Mouse (Mus musculus): ENCODE data around the gene Galnt15.

The Galnt15 gene

DNA sequence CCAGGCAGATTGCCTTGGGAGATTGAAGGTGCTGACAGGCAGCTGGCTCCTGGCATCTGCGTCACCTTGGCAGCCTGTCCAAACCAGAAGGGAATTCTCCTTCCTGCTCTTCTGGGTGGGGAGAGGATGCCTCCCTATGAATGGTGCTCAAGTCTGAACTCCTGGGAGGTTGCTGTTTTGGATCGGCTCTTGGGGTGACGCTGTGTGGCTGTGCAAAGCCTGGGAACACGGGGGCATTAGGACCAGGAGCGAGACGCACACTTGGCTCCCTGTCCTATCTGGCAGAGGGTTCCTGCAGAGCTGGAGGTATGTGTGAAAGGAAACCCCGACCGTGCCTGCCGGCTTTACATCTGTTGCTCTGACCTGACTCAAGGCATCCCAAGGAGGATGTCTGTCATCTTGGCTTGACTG, at the start of gene Galnt15:
Galnt15 (plus strand) TSS at position 309 of the 411 bp plus-strand sequence.
- in situ Hi-C loops (cut with MboI), result loop anchor here (25.0 kb wide), 1 partner anchor 216 kb away; no protein-coding TSS in a partner anchor

DNA sequence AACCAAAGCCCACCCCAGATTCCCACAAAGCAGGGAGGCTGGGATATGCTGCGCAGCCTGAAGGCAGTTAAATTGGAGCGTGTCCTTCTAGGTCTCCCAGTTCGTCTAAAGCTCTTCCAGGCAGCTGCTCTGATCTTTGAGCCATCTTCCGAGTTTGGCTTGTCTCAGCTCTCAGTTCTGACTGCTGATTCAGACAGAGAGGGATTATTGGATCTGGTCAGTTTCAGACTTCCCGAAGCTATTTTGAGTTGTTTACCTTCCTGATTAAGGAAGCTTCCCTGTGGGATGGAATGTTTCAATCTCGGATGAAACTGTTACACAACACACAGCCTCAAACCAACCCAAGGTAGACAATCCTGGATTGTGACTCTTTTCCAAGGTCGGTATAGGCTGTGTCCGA, 34.8 kb upstream of the Galnt15 start:
- in situ Hi-C loops (cut with MboI), result no loop called here

DNA sequence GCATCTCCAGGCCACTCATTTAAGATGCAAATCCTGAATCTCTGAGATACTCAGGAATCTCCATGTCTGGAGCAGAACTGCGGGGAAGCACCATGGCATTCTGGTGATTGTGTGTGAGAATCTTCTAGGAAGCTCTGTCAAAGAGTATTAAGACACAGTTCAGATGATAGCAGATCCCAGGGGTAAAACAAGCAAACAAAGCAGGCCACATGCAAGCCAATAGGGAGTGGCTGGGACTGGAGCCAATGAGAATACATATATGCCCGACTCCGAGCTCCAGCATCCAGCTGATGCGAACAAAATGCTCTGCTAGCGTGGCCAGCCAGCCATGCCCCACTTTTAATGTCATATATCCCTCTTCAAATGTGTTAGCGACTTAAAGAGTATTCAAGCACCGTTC, 27.8 kb upstream of the Galnt15 start:
- in situ Hi-C loops (cut with MboI), result no loop called here

DNA sequence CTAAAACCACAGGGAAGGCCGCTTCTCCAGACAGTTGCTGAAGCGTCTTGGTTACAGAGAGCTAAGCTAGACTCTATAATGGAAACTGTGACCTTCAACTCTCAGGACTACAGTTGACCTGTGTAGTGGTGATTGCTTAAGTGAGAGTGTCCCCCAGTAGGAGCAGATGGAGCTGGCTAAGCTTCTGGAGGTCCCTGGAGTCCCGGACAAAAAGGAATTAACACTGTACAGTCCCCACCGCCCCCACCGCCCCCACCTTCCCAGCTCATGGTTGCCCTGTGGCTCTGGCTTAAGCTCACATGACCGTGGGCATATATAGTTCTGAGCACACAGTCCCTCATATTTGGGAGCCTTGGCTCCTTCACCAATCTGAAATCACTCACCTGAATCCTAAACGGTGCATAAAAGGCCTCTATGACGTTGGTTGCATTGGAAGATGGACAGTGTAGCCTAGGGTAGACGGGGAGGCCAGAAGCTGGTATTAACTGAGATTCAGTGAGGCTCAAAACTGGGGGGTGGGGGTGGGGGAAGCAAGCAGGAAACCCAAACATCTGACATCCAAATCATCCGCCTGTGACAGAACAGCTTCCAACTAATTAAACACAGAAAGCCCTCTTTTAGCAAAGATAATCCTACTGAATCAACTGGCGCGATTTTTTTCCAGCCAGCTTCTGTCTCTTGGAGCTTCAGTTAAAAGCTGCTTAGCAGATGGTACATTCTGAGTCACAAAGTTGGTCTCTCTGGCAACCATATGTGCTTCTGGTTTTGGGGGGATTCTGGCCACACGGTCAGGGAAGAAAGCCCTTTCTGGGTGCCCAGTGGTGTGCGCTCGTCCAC, 26.1 kb upstream of the Galnt15 start:
- in situ Hi-C loops (cut with MboI), result no loop called here

DNA sequence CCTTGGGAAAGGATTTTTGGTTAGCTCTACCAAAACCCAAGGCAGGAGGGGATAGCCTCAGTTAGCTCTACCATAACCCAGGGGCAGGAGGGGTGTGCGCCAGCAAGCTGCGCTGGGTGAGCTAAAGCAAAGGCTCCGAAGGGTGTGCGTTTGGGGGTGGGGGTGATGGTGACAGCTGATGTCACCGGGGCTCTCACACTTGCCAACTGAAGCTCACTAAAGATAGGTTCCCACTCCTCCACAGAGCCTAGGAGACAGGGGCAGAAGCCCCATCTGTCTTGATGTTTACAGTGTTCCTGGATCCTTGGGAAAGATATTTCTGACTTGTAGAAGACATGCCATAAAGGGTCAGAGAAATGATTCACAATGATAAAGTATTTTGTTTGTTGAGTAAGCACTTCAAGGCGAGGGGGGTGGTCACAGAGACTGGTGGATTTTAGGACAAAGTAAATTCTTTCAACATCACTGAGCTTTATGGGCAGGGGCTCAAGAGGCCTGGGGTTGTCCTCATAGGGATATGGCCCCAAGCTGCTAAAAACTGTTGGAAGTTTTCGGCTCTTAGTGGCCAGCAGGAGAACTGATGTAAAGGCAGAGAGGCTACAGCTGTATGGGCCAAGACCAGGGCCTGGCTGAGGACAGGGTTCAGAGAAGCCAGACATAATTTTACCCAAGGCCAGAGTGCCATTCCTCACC, 24.7 kb upstream of the Galnt15 start:
- in situ Hi-C loops (cut with MboI), result no loop called here

DNA sequence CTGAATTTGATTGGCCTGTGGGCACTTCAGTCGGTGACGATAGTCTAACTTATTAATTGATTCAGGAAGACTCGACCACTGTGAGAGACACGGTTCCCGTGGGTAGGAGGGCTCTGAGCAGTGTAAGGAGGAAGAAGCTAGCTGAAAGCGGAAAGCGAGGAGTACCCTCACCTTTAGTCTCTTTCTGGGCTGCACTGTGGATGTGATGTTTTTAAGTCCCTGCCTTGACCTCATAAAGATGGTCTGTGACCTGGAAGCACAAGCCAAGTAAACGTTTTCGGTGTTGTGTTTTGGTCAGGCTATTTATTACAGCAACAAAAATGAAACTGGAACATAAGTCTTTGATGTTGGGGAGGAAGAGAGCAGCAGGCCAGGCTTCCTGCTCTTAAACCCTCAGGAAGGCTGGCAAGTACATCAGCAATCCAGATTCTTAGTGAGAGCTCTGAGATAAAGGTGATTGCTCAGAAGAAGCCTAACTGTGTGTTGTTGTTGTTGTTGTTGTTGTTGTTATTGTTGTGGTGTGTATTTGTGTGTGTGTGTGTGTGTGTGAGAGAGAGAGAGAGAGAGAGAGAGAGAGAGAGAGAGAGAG, 23.0 kb upstream of the Galnt15 start:
- in situ Hi-C loops (cut with MboI), result no loop called here

DNA sequence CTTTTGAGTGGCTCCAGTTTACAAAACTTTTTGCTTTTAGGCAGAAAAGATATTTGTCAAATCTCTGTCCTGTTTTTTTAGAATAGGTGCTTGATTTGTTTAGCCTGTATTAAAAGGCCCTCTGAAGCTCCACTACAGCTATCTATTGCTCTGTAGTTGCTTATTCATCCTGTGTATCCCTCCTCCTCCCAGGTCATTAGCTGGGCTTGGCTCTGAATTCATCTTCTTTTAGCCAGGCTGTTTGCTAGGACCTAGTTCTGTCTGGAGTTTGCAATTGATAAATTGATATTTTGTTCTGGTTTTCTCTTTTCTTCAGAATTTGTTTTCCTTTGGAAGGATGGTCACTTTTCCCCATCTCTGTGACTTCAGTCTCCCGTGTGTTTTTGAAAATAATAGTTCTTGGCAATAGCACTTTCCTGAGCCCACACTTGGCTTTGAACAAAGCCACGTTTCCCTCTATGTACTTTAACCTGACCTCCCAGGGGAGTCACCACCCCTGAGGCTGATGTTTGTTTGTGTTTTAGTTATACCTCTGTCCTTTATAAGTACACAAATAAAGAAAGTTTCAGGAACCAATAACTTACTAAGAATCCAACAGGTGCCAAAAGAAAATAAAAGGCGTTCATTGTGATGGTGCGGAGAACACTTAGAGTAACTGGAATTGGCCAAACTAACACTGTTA, 21.0 kb upstream of the Galnt15 start:
- in situ Hi-C loops (cut with MboI), result no loop called here

DNA sequence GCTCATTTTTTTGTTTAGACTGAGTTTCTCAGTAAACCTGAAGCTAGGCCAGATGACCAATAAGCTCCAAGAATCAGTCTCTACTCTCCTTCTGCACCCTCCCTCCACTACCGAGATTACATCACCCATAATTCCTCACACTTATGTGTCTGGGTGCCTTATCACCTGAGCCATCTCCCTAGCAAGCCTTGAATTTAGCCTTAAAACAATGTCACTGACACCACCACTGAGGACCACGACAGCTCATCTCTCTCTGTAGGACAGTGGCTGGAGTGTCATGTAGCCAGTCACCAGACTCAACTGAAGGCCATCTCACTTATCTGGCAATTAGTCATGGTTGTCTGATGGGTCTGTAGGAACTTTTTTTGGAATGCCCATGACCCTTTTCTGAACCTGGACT, 19.1 kb upstream of the Galnt15 start:
- in situ Hi-C loops (cut with MboI), result no loop called here

DNA sequence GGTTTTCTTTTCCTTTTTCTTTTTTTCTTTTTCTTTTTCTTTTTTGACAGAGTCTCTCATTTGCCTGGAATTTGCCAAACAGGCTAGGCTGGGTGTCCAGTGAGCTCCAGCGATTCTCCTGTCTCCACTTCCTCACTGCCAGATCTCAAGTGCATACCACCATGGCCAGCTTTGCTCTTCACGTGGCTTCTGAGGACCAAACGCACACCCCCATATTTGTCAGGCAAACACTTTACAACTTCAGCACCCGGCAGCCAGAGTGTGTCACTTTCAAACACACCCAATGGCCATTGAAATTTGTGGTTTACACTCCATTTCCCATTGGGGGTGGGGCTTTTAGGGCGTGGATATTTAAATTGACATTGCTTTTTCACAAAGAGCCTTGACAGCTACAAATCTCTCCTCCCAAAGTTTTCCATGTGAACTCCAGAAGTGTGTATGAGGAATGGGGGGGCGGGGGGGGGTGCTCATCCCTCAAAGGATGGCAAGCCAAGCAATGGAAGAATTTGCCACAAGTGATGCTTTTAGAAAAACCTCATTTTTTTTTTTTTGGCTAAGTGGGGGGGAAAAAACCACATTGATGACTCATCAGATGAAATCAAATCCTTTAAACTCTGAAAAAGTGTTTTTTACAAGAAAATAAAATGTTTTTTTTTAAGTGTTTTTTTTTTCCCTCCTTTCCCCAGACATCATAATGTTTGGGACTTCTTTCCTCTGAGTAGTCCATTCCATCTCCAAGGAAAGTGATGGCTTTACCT, 17.1 kb upstream of the Galnt15 start:
- in situ Hi-C loops (cut with MboI), result no loop called here

DNA sequence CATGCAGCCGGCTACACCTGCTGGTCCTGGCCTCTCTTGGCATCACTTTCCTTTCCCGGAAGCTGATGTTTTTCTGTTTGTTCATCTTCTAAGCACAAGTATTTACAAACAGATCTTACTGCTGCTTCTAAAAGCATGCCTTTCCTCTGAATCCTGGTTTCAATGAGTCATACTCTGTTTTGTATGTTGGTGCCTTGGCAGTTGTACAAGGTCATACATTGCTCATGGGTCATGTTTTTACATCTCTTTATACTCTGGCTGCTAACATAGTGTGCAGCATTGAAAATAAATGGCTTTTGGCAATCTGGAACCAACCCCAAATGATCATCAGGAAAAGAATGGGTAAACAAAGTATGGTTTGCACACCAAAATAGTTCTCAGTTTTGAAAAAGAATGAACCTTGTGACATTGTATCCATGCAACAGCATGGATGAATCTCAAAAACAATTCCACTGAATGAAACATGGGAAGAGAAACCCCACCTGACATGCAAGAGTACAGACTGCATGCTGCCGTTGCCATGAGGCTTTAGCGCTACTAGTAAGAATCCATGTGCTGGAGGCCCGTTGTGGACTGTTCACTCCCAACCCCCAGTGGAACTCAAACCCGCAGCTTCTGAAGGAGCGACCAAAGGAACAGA, 13.5 kb upstream of the Galnt15 start:
- in situ Hi-C loops (cut with MboI), result no loop called here

DNA sequence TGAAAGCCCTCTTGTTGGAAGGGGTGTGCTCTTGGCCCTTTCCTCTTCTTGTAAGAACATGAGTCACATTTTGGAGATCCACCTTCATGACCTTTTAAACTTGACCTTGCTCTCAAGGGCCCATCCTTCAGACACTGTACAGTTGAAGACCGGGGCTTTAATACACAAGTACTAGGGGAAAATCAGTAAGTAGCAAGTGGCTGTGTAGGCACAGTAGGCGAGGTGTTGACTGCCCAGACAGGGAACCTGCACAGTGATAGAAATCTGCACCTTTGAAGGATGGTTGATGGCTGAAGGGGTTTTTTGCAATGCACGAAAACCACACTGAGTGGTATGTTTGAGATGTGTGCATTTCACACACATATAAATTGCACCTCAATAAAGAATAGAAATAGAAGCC, 12.3 kb upstream of the Galnt15 start:
- in situ Hi-C loops (cut with MboI), result no loop called here

DNA sequence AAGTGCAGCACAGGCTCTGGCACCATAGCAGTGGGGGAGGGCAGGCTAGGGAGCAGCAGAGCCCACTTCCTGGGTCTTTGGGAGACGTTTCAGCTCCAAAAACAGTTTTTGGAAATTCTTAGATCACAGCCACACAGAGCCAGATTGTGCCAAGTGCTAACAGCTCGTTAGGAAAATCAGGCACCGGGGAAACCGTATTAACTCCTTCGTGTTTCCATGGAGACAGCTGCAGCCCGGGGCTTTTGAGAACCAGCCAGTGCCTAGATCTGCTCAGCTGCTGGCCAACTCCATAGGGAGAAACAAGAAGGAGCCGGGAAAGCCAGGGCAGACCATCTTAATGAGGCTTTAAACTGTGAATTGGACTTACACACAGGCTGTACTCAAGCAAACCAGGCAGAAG, 11.9 kb upstream of the Galnt15 start:
- in situ Hi-C loops (cut with MboI), result no loop called here

DNA sequence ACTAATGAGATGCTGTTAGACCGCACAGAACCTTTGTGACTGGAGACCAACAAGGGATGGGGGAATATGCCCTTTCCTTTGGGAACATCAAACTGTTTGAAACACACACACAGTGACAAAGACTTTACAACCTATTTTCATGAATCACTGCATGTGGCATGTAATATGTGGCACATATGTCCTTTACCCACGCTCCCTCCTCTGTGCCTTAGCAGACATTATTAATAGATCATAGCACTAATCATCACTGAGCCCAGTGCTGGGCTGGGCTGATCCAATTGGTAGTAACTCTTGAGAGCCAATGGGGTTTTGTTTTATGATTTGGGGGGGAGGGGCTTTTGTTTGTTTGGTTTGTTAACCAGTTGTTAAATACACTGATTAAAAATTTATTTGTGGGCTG, 11.3 kb upstream of the Galnt15 start:
- in situ Hi-C loops (cut with MboI), result no loop called here

DNA sequence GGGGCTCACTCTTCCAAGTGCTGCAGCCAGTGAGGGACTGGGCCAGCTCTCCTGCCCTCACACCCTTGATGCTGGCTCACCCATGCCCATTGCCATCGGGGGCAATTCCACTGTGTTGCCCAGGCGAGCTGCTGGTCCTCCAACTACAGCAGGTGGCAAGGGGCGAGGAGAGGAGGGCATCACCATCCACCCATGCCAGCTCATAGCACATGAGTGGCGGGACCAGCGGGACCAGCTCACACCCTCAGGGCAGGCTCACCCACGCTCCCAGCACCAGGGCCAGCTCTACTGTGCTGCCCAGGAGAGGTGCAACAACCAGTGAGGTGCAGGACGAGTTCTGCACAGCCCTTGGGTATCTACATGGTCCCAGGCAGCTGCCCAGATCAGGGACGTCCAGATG, 9.7 kb upstream of the Galnt15 start:
- in situ Hi-C loops (cut with MboI), result no loop called here

DNA sequence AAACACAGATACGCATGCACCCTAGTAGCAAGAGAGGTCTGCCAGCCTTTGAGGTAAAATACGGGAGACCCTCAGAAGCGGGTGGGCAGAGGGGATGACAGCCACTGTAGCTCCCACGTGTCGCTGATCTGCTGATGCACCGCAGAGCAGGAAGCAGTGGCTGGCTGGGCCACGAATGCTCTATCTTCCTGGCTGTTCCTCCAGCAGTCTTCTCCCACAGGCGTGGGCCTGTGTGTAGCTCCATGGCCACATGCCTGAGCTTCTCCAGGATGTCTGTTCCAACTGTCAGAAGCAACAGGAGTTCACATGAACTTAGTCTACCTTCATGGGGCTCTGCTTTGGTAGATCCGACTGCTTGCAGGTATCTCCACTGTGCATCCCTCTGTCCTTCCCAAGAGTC, 6.8 kb upstream of the Galnt15 start:
- in situ Hi-C loops (cut with MboI), result no loop called here

DNA sequence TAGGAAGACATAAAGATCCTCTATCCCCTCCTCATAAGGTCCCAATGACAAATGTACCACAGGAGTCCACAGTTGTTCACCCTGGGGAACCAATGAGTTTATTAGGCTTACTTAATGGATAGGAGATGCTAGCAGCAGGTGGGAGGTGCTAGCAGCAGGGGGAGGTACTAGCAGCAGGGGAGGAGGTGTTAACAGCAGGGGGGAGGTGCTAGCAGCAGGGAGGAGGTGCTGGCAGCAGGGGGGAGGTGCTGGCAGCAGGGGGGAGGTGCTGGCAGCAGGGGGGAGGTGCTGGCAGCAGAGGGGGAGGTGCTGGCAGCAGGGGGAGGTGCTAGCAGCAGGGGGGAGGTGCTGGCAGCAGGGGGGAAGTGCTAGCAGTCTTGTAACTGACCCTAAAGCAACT, 6.3 kb upstream of the Galnt15 start:
- in situ Hi-C loops (cut with MboI), result no loop called here

DNA sequence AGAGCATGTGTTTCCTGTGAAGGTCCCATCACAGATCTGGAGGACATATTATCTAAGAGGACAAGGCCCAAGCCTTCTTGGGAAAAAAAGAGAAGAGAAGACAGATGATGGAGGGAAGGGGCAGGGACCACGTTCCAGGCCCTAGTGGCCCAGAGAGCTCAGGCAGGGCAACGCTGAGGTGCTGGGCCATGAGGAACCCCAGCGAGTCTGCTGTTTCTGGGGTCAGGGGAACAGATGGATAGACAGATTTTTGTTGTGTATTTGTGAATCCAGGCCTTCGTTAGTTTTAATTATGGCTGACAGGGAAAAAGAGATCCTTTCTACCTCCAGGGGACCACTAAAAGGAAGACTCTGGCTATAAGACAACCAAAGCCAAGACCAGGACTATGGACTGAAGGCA, 4.9 kb upstream of the Galnt15 start:
- in situ Hi-C loops (cut with MboI), result no loop called here

DNA sequence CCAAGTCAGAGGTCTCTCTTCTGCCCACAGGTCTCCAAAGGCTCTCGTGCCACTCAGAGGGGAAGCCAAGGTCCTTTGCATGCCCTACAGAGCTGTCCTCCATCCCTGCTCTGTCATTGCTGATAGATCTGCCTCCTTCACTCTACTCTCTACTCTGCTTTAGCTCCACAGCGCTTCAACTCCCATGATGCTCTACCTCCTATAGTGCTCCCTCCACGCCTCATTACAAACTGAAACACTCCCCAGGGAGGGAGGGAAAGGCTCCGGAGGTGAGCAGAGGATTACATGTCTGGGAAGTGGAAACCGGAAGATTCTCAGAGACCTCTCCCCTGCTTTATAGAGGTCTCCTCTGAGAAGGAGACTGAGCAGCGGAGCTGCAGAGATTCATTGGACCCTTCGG, 1.6 kb upstream of the Galnt15 start:
- in situ Hi-C loops (cut with MboI), result loop anchor here (25.0 kb wide), 1 partner anchor 215 kb away; no protein-coding TSS in a partner anchor

DNA sequence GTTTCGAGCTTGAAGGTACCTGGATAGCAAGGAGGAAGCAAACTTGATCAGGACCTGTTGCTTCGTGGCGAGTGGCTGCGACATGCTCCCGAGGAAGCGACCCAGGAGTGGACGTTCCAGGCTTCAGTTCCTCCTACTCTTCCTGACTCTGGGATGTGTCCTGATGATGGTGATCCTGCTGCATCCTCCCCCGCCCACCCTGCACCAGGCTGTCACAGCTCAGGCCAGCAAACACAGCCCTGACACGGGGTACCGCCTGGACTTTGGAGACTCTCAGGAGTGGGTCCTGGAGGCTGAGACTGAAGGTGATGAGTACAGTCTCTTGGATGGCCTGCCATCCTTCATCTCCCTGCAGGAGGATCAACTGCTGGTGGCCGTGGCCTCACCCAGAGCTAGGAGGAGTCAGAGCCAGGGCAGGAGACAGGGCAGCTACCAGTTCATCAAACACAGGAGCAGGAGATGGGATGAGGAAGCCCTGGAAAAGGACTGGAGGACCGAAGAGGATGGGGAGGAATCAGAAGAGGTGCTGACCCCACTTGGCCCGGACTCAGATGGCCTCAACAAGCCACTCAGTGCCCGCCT, 713 bp downstream of the Galnt15 start:
- in situ Hi-C loops (cut with MboI), result loop anchor here (25.0 kb wide), 1 partner anchor 217 kb away; no protein-coding TSS in a partner anchor

DNA sequence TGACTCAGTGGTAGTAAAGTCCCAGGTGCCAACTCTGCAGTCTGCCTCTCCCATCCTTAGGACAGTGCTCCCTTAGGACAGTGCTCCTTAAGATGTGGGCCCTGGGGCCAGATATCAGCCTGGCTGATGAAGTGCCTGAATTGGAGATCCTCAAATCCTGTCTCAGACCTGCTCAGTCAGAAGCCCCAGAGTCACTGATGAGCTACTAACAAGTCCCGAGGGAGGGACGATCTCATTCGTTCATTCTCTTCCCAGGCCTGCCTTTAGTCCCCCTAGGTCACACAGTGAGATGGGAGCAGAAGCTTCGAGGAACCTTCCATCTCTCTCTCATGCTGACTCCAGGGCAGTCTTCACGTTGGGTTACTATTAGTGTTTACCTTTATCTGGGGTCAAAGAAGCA, 1.3 kb downstream of the Galnt15 start:
- in situ Hi-C loops (cut with MboI), result loop anchor here (25.0 kb wide), 1 partner anchor 218 kb away; no protein-coding TSS in a partner anchor

DNA sequence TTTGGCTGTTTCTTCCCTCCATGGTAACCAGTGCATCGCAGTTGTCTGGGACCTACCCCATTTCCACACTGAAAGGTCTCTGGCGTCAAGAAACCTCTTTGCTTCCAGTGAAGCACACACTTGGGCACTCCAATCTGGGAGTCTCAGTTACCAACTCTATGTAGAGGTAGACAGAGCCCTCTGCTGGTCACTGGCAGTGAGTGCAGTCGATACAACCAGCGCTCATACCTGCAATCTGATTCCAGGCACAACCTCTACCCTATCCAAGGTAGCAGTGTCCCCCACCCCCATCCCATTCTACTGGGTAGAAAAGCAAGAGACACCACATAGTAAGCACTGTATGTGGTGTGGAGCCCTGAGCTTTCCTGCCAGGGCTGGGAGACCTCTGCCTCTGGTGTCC, 3.7 kb downstream of the Galnt15 start:
- in situ Hi-C loops (cut with MboI), result loop anchor here (25.0 kb wide), 1 partner anchor 220 kb away; no protein-coding TSS in a partner anchor

Measured in mature B cell (primary cell).